Mouse (Mus musculus): ENCODE results near the gene Aqp5. TPM values are rescaled to one million over a fixed set of nuclear protein-coding genes. Genes with fewer than 3 reads are reported as not detected.

Aqp5 gene
- 0.17 TPM in 1 of 2 replicates, not detected in the other for polyA plus RNA-seq (2014; fragmentation: Nextera tagmentation; extraction: Ambion mirVana)

GRCm38 (mm10) chr15:99590429-99591084, at the start of gene Aqp5:
TSS of gene Aqp5 (plus strand) at chr15:99590782.
- no peak within 1 kb of the TSS for H3K27ac ChIP-seq (ENCODE audit: low read depth, low read length)

GRCm38 (mm10) chr15:99544047-99544446, 46.5 kb upstream of the Aqp5 start:
- DNase-seq (ENCODE audit: low spot score) (no peak), ATAC-seq (replicated peaks; ENCODE audit: low FRiP score) (no peak)
- no peak overlapping the region for H3K27ac ChIP-seq (ENCODE audit: low read depth, low read length)
- H3K4me3 ChIP-seq (ENCODE audit: low read depth, low read length): no peak overlapping the region
- no peak overlapping the region for H3K9ac ChIP-seq (ENCODE audit: low read length)
- no peak overlapping the region for H3K4me2 ChIP-seq (ENCODE audit: low read depth, low read length, severe bottlenecking)
- no peaks in the 10 kb centered on the region for H3K27me3 ChIP-seq (ENCODE audit: control insufficient read depth, insufficient read depth, low read length)
- no peaks in the 10 kb centered on the region for H3K4me1 ChIP-seq (replicated peaks; ENCODE audit: control insufficient read depth, insufficient read depth, low read length)
- no peaks in the 10 kb centered on the region for H3K9me3 ChIP-seq (ENCODE audit: control insufficient read depth, low read length)
- H3K36me3 ChIP-seq (ENCODE audit: control insufficient read depth, insufficient read depth, low read length): no peaks in the 10 kb centered on the region
- WGBS: 79% methylated on average over 7 of the region's 7 CpGs

More at GRCm38 (mm10) chr15:99590429-99591084, at the start of gene Aqp5:
- no peak; the same call in 1 of the 2 replicates for ATAC-seq (replicated peaks; ENCODE audit: low FRiP score)
- Histone ChIP-seq H3K4me3 (ENCODE audit: low read depth, low read length) (peak within 1 kb of the TSS; percentile 36), H3K4me2 (ENCODE audit: low read depth, low read length, severe bottlenecking) (peak within 1 kb of the TSS; percentile 46), H3K36me3 (ENCODE audit: control insufficient read depth, insufficient read depth, low read length) (no peaks in the 10 kb centered on the region), H3K9me3 (ENCODE audit: control insufficient read depth, low read length) (no peaks in the 10 kb centered on the region), H3K4me1 (replicated peaks; ENCODE audit: control insufficient read depth, insufficient read depth, low read length) (0 out of 2 replicates have a peak, but pooled peaks cover 6% of the 10 kb centered on the region), H3K27me3 (ENCODE audit: control insufficient read depth, insufficient read depth, low read length) (peaks cover 73% of the 10 kb centered on the region), H3K9ac (ENCODE audit: low read length) (no peak within 1 kb of the TSS)
- 1% methylated on average over 74 of the region's 83 CpGs for WGBS
- DNase-seq (ENCODE audit: low spot score): no peak

- no peaks in the 10 kb centered on the region for H3K4me1 ChIP-seq (replicated peaks; ENCODE audit: control insufficient read depth, insufficient read depth, low read length)
- H3K36me3 ChIP-seq (ENCODE audit: control insufficient read depth, insufficient read depth, low read length): no peaks in the 10 kb centered on the region
- H3K9ac ChIP-seq (ENCODE audit: low read length): no peak overlapping the region
- DNase-seq (ENCODE audit: low spot score) (peak; percentile 56), ATAC-seq (replicated peaks; ENCODE audit: low FRiP score) (no peak)
- no peak overlapping the region for H3K4me2 ChIP-seq (ENCODE audit: low read depth, low read length, severe bottlenecking)
- H3K9me3 ChIP-seq (ENCODE audit: control insufficient read depth, low read length): no peaks in the 10 kb centered on the region
- H3K27ac ChIP-seq (ENCODE audit: low read depth, low read length): no peak overlapping the region
- no peak overlapping the region for H3K4me3 ChIP-seq (ENCODE audit: low read depth, low read length)
- no peaks in the 10 kb centered on the region for H3K27me3 ChIP-seq (ENCODE audit: control insufficient read depth, insufficient read depth, low read length)
- 84% methylated on average over 11 of the region's 11 CpGs for WGBS
These were observed 44.0 kb upstream of the Aqp5 start for GRCm38 (mm10) chr15:99546596-99546995.

- ATAC-seq (replicated peaks; ENCODE audit: low FRiP score) (no peak), DNase-seq (ENCODE audit: low spot score) (no peak)
- H3K27me3 ChIP-seq (ENCODE audit: control insufficient read depth, insufficient read depth, low read length): no peaks in the 10 kb centered on the region
- H3K9me3 ChIP-seq (ENCODE audit: control insufficient read depth, low read length): no peaks in the 10 kb centered on the region
- H3K4me3 ChIP-seq (ENCODE audit: low read depth, low read length): no peak overlapping the region
- 83% methylated on average over 6 of the region's 6 CpGs for WGBS
- no peak overlapping the region for H3K4me2 ChIP-seq (ENCODE audit: low read depth, low read length, severe bottlenecking)
- no peak overlapping the region for H3K27ac ChIP-seq (ENCODE audit: low read depth, low read length)
- no peaks in the 10 kb centered on the region for H3K4me1 ChIP-seq (replicated peaks; ENCODE audit: control insufficient read depth, insufficient read depth, low read length)
- no peak overlapping the region for H3K9ac ChIP-seq (ENCODE audit: low read length)
- H3K36me3 ChIP-seq (ENCODE audit: control insufficient read depth, insufficient read depth, low read length): no peaks in the 10 kb centered on the region
These were observed 42.9 kb upstream of the Aqp5 start for GRCm38 (mm10) chr15:99547732-99548131.

GRCm38 (mm10) chr15:99549901-99550300, 40.7 kb upstream of the Aqp5 start:
- Histone ChIP-seq H3K36me3 (ENCODE audit: control insufficient read depth, insufficient read depth, low read length) (no peaks in the 10 kb centered on the region), H3K9ac (ENCODE audit: low read length) (no peak overlapping the region), H3K4me2 (ENCODE audit: low read depth, low read length, severe bottlenecking) (no peak overlapping the region), H3K4me1 (replicated peaks; ENCODE audit: control insufficient read depth, insufficient read depth, low read length) (no peaks in the 10 kb centered on the region), H3K9me3 (ENCODE audit: control insufficient read depth, low read length) (no peaks in the 10 kb centered on the region), H3K27ac (ENCODE audit: low read depth, low read length) (no peak overlapping the region), H3K27me3 (ENCODE audit: control insufficient read depth, insufficient read depth, low read length) (no peaks in the 10 kb centered on the region), H3K4me3 (ENCODE audit: low read depth, low read length) (no peak overlapping the region)
- 56% methylated on average over 2 of the region's 2 CpGs for WGBS
- DNase-seq (ENCODE audit: low spot score) (no peak), ATAC-seq (replicated peaks; ENCODE audit: low FRiP score) (no peak)

GRCm38 (mm10) chr15:99553767-99554166, 36.8 kb upstream of the Aqp5 start:
- Histone ChIP-seq H3K9ac (ENCODE audit: low read length) (no peak overlapping the region), H3K4me1 (replicated peaks; ENCODE audit: control insufficient read depth, insufficient read depth, low read length) (no peaks in the 10 kb centered on the region), H3K36me3 (ENCODE audit: control insufficient read depth, insufficient read depth, low read length) (no peaks in the 10 kb centered on the region), H3K4me3 (ENCODE audit: low read depth, low read length) (no peak overlapping the region), H3K27me3 (ENCODE audit: control insufficient read depth, insufficient read depth, low read length) (no peaks in the 10 kb centered on the region), H3K9me3 (ENCODE audit: control insufficient read depth, low read length) (no peaks in the 10 kb centered on the region), H3K4me2 (ENCODE audit: low read depth, low read length, severe bottlenecking) (no peak overlapping the region), H3K27ac (ENCODE audit: low read depth, low read length) (no peak overlapping the region)
- no peak for DNase-seq (ENCODE audit: low spot score)
- 77% methylated on average over 6 of the region's 6 CpGs for WGBS
- no peak for ATAC-seq (replicated peaks; ENCODE audit: low FRiP score)

GRCm38 (mm10) chr15:99558947-99559346, 31.6 kb upstream of the Aqp5 start:
- no peak overlapping the region for H3K4me2 ChIP-seq (ENCODE audit: low read depth, low read length, severe bottlenecking)
- DNase-seq (ENCODE audit: low spot score) (no peak), ATAC-seq (replicated peaks; ENCODE audit: low FRiP score) (no peak)
- 0 out of 2 replicates have a peak, but pooled peaks cover 4% of the 10 kb centered on the region for H3K4me1 ChIP-seq (replicated peaks; ENCODE audit: control insufficient read depth, insufficient read depth, low read length)
- no peak overlapping the region for H3K9ac ChIP-seq (ENCODE audit: low read length)
- 91% methylated on average over 1 of the region's 1 CpGs for WGBS
- no peak overlapping the region for H3K4me3 ChIP-seq (ENCODE audit: low read depth, low read length)
- no peaks in the 10 kb centered on the region for H3K9me3 ChIP-seq (ENCODE audit: control insufficient read depth, low read length)
- H3K36me3 ChIP-seq (ENCODE audit: control insufficient read depth, insufficient read depth, low read length): no peaks in the 10 kb centered on the region
- H3K27ac ChIP-seq (ENCODE audit: low read depth, low read length): no peak overlapping the region
- H3K27me3 ChIP-seq (ENCODE audit: control insufficient read depth, insufficient read depth, low read length): no peaks in the 10 kb centered on the region

- no peak for ATAC-seq (replicated peaks; ENCODE audit: low FRiP score)
- no peak overlapping the region for H3K4me3 ChIP-seq (ENCODE audit: low read depth, low read length)
These were observed 30.3 kb upstream of the Aqp5 start for GRCm38 (mm10) chr15:99560246-99560645.

GRCm38 (mm10) chr15:99567371-99567770, 23.2 kb upstream of the Aqp5 start:
- no peaks in the 10 kb centered on the region for H3K9me3 ChIP-seq (ENCODE audit: control insufficient read depth, low read length)
- DNase-seq (ENCODE audit: low spot score) (no peak), ATAC-seq (replicated peaks; ENCODE audit: low FRiP score) (no peak)
- 84% methylated on average over 4 of the region's 4 CpGs for whole genome bisulfite sequencing
- H3K36me3 ChIP-seq (ENCODE audit: control insufficient read depth, insufficient read depth, low read length): no peaks in the 10 kb centered on the region
- H3K9ac ChIP-seq (ENCODE audit: low read length): no peak overlapping the region
- H3K4me2 ChIP-seq (ENCODE audit: low read depth, low read length, severe bottlenecking): no peak overlapping the region
- H3K4me1 ChIP-seq (replicated peaks; ENCODE audit: control insufficient read depth, insufficient read depth, low read length): no peaks in the 10 kb centered on the region
- H3K27ac ChIP-seq (ENCODE audit: low read depth, low read length): no peak overlapping the region
- no peaks in the 10 kb centered on the region for H3K27me3 ChIP-seq (ENCODE audit: control insufficient read depth, insufficient read depth, low read length)
- no peak overlapping the region for H3K4me3 ChIP-seq (ENCODE audit: low read depth, low read length)

More at GRCm38 (mm10) chr15:99560246-99560645, 30.3 kb upstream of the Aqp5 start:
- H3K9me3 ChIP-seq (ENCODE audit: control insufficient read depth, low read length): no peaks in the 10 kb centered on the region
- no peaks in the 10 kb centered on the region for H3K36me3 ChIP-seq (ENCODE audit: control insufficient read depth, insufficient read depth, low read length)
- H3K27me3 ChIP-seq (ENCODE audit: control insufficient read depth, insufficient read depth, low read length): no peaks in the 10 kb centered on the region
- H3K4me1 ChIP-seq (replicated peaks; ENCODE audit: control insufficient read depth, insufficient read depth, low read length): 0 out of 2 replicates have a peak, but pooled peaks cover 4% of the 10 kb centered on the region
- 62% methylated on average over 10 of the region's 10 CpGs for WGBS
- no peak overlapping the region for H3K27ac ChIP-seq (ENCODE audit: low read depth, low read length)
- H3K4me2 ChIP-seq (ENCODE audit: low read depth, low read length, severe bottlenecking): no peak overlapping the region
- H3K9ac ChIP-seq (ENCODE audit: low read length): no peak overlapping the region
- DNase-seq (ENCODE audit: low spot score): no peak

Data from forebrain, embryonic 11.5 days (tissue).